Mouse (Mus musculus): Measurements from ENCODE around the gene Ssbp3.

DNA sequence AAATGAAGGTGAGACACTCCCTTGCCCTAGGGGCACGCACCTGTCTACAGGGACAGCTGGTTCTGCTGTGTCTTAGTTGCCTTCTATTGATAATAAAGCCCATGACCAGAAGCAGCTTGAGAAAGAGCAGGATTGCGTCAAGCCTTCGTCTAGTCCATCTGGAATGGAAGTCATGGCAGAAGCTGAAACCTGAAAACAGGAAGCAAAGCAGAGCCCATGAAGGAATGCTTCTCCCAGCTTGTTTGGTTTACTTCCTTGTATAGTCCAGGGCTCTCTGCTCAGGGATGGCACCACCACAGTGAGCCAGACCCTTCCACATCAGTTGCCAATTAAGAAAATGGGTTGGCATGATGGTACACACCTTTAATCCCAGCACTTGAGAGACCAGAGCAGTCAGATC is 171.7 kb downstream of the Ssbp3 start:
- TF ChIP-seq POLR2A (IDR thresholded peaks at IDR 0.05; ENCODE audit: extremely low read depth, insufficient read depth, low read length): no peak
- no peak for TF ChIP-seq CTCF (IDR thresholded peaks at IDR 0.05; ENCODE audit: low read depth, low read length)
